Mouse (Mus musculus): Measurements from ENCODE around the gene Actr2.

- TF ChIP-seq CTCF (IDR thresholded peaks at IDR 0.05; ENCODE audit: extremely low read depth, insufficient read depth, low read length) = no peak
- no peak for TF ChIP-seq POLR2A (IDR thresholded peaks at IDR 0.05; ENCODE audit: extremely low read depth, insufficient read depth, low read length)
Observed at GRCm38 (mm10) chr11:20137872-20138271, 25.2 kb upstream of the Actr2 start.

All from cortical plate, adult 2 months (tissue).